Mouse (Mus musculus) embryonic facial prominence, embryonic 11.5 days (tissue): ENCODE data around the gene Cnppd1. TPM values are rescaled to one million over a fixed set of nuclear protein-coding genes. Genes with fewer than 3 reads are reported as not detected.
A peak's percentile ranks its signal among the peaks of the same experiment; 100 is the strongest.

Experiments
- ATAC-seq: fragments of 200-750 bp; cut with Nextera tagmentation; replicated peaks from 2 replicates; pipeline ENCODE4 v1.8.0; 2017; ENCODE audit warnings: low read depth; ENCODE audit not compliant: insufficient number of reproducible peaks, low FRiP score, low TSS enrichment
- DNase-seq: peaks from one replicate; pipeline ENCODE4 v3.0.0-alpha.2; 2015; ENCODE audit warnings: low spot score
- H3K27ac ChIP-seq: fragments of 300-500 bp; sonication (generic); replicated peaks from 2 replicates; pipeline ENCODE4 v1.5.1; 2014; ENCODE audit warnings: mild to moderate bottlenecking, low read depth, low read length, control low read depth
- H3K27me3 ChIP-seq: fragments of 300-500 bp; sonication (generic); 2 replicates; pipeline ENCODE4 v1.6.1; 2014; ENCODE audit warnings: mild to moderate bottlenecking, low read length, moderate library complexity, mixed read lengths; ENCODE audit not compliant: control insufficient read depth, insufficient read depth
- H3K36me3 ChIP-seq: fragments of 300-500 bp; sonication (generic); replicated peaks from 2 replicates; pipeline ENCODE4 v1.6.1; 2014; ENCODE audit warnings: low read depth, mild to moderate bottlenecking, low read length, moderate library complexity, mixed read lengths; ENCODE audit not compliant: control insufficient read depth, insufficient read depth
- H3K4me1 ChIP-seq: fragments of 300-500 bp; sonication (generic); 2 replicates; pipeline ENCODE4 v1.6.1; 2014; ENCODE audit warnings: low read length, mixed read lengths; ENCODE audit not compliant: control insufficient read depth, insufficient read depth
- H3K4me2 ChIP-seq: fragments of 300-500 bp; sonication (generic); 2 replicates; pipeline ENCODE4 v1.6.1; 2014; ENCODE audit warnings: low read depth, mild to moderate bottlenecking, control low read depth, low read length, moderate library complexity
- H3K4me3 ChIP-seq: fragments of 300-500 bp; sonication (generic); 2 replicates; pipeline ENCODE4 v1.5.1; 2014; ENCODE audit warnings: low read depth, low read length, control low read depth
- H3K9ac ChIP-seq: fragments of 300-500 bp; sonication (generic); replicated peaks from 2 replicates; pipeline ENCODE4 v1.6.1; 2014; ENCODE audit warnings: mild to moderate bottlenecking, control low read depth, low read length
- H3K9me3 ChIP-seq: fragments of 300-500 bp; sonication (generic); replicated peaks from 2 replicates; pipeline ENCODE4 v1.6.1; 2016; ENCODE audit warnings: mild to moderate bottlenecking, low read length, inconsistent platforms, mixed read lengths; ENCODE audit not compliant: control insufficient read depth
- WGBS: fragments of 180-500 bp; shearing (Covaris S2); extraction: QIAGEN DNeasy Blood & Tissue Kit; methylation state at CpG from one replicate; pipeline ENCODE4 v1.1.7; 2014; 5-methylcytosine and 5-hydroxymethylcytosine counted together
- polyA plus RNA-seq: library from polyadenylated mRNA; unstranded; fragments of >200 nt; fragmentation: Nextera tagmentation; extraction: Ambion mirVana; gene quantifications from 2 replicates; pipeline ENCODE4 v1.2.1, GENCODE M21; 2014

The Cnppd1 gene
- polyA plus RNA-seq, result 33.8 and 37.2 TPM in 2 replicates

DNA sequence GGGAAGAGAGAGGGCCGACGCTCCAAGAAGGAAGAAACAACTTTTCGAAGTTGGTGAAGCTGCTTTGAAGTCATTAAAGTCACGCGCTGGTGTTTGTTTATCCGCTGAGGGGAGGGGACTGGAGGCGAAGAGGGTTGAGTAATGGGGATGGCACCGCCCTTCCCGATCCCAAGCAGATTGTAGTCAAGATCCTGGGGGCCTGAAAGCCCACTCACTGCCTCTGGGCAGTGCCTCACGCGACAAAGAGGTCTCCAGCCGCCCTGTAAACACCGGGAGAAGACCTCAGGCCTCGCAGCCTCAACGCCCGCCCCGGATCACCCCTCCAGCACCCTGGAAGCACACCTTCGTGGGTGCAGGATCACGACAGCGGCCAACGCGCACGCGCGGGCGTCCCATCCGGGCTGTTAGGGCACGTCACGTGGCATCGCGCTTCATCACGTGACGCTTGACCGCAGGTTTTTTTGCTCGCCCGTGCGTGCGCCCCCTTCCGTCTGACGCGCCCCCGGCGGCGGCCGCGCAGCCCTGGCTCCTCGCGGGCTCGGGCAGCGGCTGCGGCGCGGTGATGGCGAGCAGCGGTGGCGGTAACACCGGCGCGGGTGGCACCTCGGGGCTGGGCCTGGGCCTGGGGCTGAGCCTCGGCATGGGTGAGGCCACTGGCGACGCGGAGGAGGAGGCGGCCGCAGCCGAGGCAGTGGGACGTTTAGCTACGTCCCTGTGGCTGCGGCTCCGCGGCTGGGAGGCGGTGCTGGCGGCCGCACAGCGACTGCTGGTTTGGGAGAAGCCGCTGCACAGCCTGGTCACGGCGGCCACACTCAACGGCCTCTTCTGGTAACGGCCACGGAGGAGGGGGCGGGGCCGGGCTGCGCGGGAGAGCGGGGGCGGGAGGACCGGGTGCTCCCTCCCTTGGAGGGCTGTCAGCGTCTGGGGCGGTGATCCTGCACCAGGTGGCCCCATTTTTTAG is at the start of gene Cnppd1, which contains the start of gene Retreg2:
Gene Cnppd1, minus strand, starts transcription at position 411 of the 961 bp plus-strand sequence.
Gene Retreg2, plus strand, starts transcription at position 478 of the 961 bp plus-strand sequence.
- Histone ChIP-seq H3K4me2 (peak within 1 kb of the TSS; percentile 94), H3K4me1 (no peaks in the 10 kb centered on the region), H3K36me3 (peaks cover 13% of the 10 kb centered on the region), H3K9ac (peak within 1 kb of the TSS; percentile 70), H3K9me3 (no peaks in the 10 kb centered on the region), H3K27ac (peak within 1 kb of the TSS; percentile 73), H3K4me3 (peak within 1 kb of the TSS; percentile 57), H3K27me3 (no peaks in the 10 kb centered on the region)
- peak; percentile 85 for ATAC-seq
- under 1% methylated on average over 70 of the region's 91 CpGs for WGBS
- peak; percentile 96 for DNase-seq

DNA sequence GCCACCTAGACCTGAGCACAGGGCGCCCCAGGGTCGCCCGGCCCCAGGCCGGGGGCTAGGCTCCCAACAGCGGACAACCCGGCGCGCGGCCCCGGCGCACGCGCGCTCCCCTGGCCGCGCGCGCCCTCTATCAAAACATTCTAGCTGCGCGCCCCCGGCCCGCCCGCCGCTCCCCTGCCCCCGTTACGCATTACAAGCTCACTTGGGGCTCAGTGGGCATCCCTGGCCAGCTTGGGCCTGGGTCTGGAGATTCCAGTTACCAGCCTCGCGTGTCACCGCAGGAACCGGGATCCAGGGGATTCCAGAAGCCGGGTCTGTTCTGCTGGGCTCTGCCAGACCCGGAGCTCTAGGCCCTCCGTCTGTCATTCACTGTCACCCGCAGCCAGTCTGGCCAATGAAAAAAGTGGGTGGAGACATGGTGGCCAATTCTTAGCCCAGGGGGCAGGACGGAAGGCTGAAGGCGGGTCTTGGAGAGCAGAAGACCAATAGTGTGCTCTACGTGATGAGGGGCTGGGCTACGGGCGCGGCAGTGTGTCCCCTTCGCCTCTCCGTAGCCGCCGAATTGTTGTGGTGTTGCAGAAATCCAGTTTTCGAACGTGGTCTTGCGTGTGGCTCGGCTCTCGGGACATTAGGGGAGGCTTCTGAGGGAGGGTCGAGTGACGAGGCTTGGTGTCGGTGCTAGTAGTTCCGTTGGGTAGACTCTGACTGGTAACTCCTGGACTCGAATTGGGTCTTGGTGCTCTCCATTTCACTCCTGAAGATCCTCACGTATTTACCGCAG is 49.3 kb upstream of the Cnppd1 start, which contains the start of the genes Ankzf1 and Atg9a:
Gene Ankzf1, plus strand, starts transcription at position 530 of the 781 bp plus-strand sequence.
Gene Atg9a, minus strand, starts transcription at position 575 of the 781 bp plus-strand sequence.
- H3K9ac ChIP-seq, result peak within 1 kb of the TSS; percentile 79
- no peaks in the 10 kb centered on the region for H3K9me3 ChIP-seq
- under 1% methylated on average over 56 of the region's 56 CpGs for WGBS
- peak within 1 kb of the TSS; percentile 64 for H3K27ac ChIP-seq
- H3K27me3 ChIP-seq, result no peaks in the 10 kb centered on the region
- peak within 1 kb of the TSS; percentile 70 for H3K4me3 ChIP-seq
- DNase-seq (peak; percentile 97), ATAC-seq (peak; percentile 99)
- no peaks in the 10 kb centered on the region for H3K4me1 ChIP-seq
- no peaks in the 10 kb centered on the region; the same call in 1 of the 2 replicates for H3K36me3 ChIP-seq
- H3K4me2 ChIP-seq, result peak within 1 kb of the TSS; percentile 93

DNA sequence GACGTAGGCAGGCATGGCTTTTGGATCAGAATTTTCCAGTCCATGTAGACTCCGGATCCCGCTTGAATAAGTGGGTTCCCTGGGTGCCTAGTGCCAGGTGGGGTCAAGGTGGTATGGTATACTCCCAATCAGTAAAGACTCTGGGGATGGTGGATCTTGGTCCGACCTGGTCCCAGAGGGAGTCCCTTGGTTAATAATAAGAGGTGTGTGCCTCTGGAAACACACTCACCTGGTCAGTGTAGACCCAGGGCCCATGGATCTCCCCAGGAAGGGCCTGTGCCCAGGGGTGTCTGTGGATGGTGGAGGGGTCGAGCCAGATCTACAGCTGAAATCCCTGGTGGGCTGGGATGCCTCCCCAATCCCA is 48.7 kb upstream of the Cnppd1 start:
- Histone ChIP-seq H3K36me3 (no peaks in the 10 kb centered on the region), H3K4me1 (no peaks in the 10 kb centered on the region), H3K27ac (no peak overlapping the region; the same call in 1 of the 2 replicates), H3K4me3 (peak overlapping the region; percentile 70), H3K9me3 (no peaks in the 10 kb centered on the region), H3K4me2 (peak overlapping the region; percentile 75), H3K9ac (peak overlapping the region; percentile 65), H3K27me3 (no peaks in the 10 kb centered on the region)
- DNase-seq (no peak), ATAC-seq (no peak; the same call in 1 of the 2 replicates)
- 49% methylated on average over 5 of the region's 5 CpGs for WGBS

DNA sequence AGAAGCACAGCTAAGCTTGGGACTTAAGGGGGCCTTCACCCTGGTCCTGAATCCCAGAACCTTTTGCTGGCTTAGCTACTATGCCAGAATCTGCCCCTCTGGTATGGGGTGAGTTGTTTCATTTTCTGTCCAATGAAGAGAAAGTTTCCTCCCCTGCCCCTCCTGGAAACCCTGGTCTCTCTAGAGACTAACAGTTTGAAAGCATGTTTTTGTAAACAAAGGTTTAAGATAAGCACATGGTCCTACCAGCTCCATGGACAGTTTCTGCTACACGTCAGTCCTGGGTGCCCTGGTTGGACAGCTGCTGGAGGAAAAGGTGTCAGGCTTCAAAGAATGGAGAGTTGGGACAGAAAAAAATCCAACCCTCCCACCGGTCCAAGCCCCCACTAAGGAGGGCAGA is 48.1 kb upstream of the Cnppd1 start:
- H3K9me3 ChIP-seq, result no peaks in the 10 kb centered on the region
- ATAC-seq, result no peak
- no peak overlapping the region for H3K9ac ChIP-seq
- H3K27me3 ChIP-seq, result no peaks in the 10 kb centered on the region
- H3K36me3 ChIP-seq, result no peaks in the 10 kb centered on the region
- H3K4me1 ChIP-seq, result no peaks in the 10 kb centered on the region
- no peak overlapping the region for H3K4me2 ChIP-seq
- 60% methylated on average over 2 of the region's 2 CpGs for WGBS
- H3K27ac ChIP-seq, result no peak overlapping the region
- no peak for DNase-seq
- no peak overlapping the region for H3K4me3 ChIP-seq

DNA sequence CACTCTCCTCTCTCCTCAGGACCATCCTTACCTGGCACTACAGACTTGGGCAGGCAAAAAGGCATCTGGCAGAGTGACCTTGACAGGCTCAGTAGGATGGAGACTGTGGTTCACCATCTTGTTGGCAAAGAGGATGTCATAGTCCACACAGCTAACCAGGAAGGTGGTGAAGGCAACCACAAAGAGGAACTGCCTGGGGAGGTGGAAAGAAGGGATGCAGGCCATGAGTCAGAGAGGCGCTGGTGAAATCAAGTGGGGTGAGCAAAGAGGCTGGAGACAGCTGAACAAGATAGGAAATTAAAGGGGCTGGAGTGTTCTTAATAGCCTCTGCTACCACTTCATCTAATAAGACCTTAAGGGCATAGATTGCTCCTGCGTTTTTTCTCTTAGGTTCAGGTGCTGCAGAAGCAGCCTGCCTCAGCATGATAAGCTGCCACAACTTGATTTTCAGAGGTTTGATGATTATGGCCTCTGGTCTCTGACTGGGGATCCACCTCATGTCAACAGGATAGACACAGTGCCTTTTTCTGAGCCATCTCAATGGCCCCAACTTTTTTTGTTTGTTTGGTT is 45.5 kb upstream of the Cnppd1 start:
- Histone ChIP-seq H3K9me3 (no peaks in the 10 kb centered on the region), H3K4me2 (no peak overlapping the region), H3K4me1 (no peaks in the 10 kb centered on the region), H3K4me3 (no peak overlapping the region), H3K36me3 (no peaks in the 10 kb centered on the region; the same call in 1 of the 2 replicates), H3K27me3 (no peaks in the 10 kb centered on the region), H3K27ac (no peak overlapping the region), H3K9ac (no peak overlapping the region)
- 88% methylated on average over 2 of the region's 2 CpGs for WGBS
- no peak for ATAC-seq
- DNase-seq, result no peak

DNA sequence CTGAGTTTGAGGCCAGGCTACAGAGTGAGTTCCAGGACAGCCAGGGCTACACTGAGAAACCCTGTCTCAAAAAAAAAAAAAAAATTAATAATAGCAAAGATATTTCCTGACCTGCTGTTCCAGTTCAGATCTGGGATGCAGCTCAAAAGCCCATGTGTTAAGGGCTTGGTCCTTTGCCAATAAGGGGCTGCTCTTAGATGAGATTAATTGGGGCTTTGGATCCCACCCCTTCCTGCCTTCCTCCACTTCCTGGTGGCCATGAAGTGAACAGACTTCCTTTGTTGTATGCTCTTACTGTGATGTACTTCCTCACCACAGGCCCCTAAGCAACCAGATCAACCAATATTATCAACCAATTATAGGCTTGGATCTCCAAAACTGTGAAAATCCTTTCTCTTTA is 44.6 kb upstream of the Cnppd1 start:
- ATAC-seq (no peak), DNase-seq (no peak)
- H3K36me3 ChIP-seq, result peaks cover 2% of the 10 kb centered on the region; the same call in 1 of the 2 replicates

DNA sequence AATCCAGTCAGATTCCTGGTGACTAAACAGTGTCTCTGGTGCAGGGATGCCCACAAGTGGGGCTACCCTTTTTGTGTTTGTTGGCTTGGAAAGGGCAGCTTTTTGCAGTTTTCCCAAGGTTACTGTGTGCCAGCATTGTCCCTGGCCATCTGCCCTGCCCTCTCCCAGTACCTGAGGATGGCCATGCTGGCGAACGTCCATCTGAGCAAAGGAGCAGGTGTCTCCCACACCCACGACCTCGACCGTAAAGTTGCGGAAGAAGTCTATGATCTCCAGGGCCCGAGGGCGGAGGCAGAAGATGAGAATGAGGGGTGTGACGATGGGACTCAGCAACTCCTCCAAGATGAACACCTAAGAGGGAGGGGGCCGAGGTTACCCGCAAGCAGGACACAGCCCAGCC is 43.0 kb upstream of the Cnppd1 start:
- no peak overlapping the region for H3K9ac ChIP-seq
- no peak for ATAC-seq
- no peak overlapping the region for H3K4me2 ChIP-seq
- H3K27ac ChIP-seq, result no peak overlapping the region
- H3K9me3 ChIP-seq, result no peaks in the 10 kb centered on the region
- 94% methylated on average over 11 of the region's 11 CpGs for WGBS
- no peak overlapping the region for H3K4me3 ChIP-seq
- H3K27me3 ChIP-seq, result no peaks in the 10 kb centered on the region
- no peak for DNase-seq
- H3K36me3 ChIP-seq, result peaks cover 2% of the 10 kb centered on the region
- H3K4me1 ChIP-seq, result no peaks in the 10 kb centered on the region

More for the DNA sequence above, 44.6 kb upstream of the Cnppd1 start:
- Histone ChIP-seq H3K4me1 (no peaks in the 10 kb centered on the region), H3K9ac (no peak overlapping the region), H3K9me3 (no peaks in the 10 kb centered on the region), H3K4me2 (no peak overlapping the region), H3K27me3 (no peaks in the 10 kb centered on the region), H3K27ac (no peak overlapping the region), H3K4me3 (no peak overlapping the region)
